Mouse (Mus musculus) 3T3-L1 (cell line): ENCODE measurements around the gene Ptpn18.
"Not testable (repeated sequence)": the region's sequence is repeated elsewhere in the genome, so short reads cannot be mapped to it uniquely, and the experiment has no call there.

ENCODE experiments used
- DNase-seq: peaks from one replicate; pipeline ENCODE4 v3.0.0-alpha.2; 2015; ENCODE audit warnings: low read depth, low spot score

Gene Ptpn18

DNA sequence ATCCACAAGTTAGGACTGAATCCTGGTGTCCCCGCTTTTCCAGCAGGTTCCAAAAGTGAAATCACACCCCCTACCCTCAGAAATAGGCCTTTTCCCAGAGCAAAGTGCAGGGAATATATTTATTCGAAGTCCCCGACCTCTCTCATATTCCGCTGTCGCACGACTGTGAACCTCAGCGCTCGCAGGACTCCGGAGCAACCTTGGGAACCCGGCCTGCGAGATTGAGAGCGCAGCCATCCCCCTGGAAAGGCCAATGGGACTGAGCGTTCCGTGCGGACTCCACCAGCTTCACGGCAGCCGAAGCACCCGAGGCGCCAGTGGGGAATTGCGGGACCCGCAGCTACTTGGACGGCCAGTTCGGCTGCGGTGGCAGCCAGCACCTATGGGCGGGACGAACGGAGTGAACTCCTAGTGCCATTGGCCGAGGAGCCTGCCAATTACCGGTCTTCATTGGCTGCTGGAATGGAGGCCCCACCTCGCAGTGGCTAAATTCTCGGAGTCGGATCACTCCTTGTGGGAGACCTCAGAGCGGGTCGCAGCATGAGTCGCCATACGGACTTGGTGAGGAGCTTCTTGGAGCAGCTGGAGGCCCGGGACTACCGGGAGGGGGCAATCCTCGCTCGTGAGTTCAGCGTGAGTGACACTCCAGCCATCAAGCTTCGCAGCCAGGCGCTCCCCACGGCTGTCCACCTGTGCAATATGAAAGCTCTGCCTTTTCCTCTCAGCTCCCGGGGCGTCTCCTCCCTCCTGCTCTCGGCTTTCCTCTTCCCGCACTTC is at the start of gene Ptpn18:
TSS of gene Ptpn18 (plus strand) at position 479 of the 777 bp plus-strand sequence.
- peak; percentile 39 for DNase-seq

DNA sequence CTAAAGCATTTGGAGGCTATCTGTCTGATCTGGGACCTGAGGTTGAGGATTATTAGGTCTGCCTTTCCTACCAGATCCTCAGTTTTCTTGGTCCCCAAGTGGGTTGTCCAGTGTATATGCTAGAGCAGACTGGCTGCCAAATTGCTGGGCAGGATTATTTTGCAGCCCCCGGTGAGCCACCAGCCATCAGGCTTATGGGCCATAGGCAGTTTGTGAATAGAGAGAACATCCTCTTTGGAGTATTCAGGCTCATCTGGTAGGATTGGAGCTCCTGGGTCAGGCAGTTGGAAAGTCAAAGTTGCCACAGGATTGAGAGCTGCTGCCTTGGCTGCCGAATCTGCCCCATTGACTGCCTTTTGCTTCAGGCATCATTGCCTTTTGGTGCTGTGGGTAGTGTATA is 31.1 kb upstream of the Ptpn18 start:
- no peak for DNase-seq

DNA sequence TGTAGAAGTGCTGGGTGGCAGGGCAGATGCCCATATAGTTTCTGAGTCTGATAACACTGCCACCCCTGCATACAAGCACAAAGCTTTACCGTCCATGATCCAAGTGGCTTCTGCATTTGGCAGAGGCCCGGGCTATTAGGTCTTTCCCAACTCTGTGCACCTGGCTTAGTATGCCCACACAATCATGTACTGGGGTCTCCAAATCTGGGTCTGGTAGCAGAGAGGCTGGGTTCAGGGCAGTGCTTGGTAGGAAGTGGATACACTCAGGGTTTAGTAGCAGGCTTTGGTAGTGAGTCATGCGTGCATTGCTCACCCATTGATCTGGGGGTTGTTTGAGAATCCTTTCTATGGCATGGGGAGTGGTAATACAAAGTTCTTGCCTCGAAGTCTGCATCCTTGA is 30.3 kb upstream of the Ptpn18 start:
- peak; percentile 24 for DNase-seq

DNA sequence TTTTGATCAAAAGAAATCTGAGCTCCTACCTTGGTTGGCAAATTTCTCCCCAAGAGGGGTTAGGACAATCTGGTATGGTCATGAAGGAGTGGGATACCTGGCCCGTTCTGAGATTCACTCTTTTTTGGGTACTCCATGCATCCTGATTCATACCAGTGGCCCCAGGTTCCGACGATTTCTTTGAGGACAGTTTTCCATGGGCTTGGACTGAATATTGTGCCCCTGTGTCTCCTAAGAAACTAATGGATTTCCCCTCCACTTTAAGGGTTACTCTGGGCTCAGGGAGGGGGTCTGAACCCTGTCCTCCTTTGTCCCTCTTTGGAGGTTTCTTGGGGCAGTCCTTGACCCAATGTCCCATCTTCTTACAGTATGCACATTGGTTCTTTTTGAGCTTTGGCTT is 28.6 kb upstream of the Ptpn18 start:
- no peak for DNase-seq

DNA sequence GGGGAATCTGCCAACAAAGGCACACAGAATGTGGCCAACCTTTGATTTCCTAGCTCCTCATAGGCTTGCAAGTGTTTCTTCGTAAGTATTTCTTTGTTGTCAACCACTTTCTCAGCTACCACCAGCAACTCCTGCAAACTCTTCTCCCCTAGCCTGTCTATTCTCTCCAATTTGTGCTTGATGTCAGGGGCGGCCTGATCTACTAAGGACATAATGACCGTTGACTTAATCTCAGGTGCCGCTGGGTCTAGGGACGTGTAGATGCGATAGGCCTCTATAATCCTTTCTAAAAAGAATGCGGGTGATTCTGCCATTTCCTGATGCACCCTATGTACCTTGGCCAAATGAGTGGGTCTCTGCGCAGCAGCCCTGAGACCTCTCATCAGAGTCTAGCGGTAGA is 28.1 kb upstream of the Ptpn18 start:
- no peak for DNase-seq

DNA sequence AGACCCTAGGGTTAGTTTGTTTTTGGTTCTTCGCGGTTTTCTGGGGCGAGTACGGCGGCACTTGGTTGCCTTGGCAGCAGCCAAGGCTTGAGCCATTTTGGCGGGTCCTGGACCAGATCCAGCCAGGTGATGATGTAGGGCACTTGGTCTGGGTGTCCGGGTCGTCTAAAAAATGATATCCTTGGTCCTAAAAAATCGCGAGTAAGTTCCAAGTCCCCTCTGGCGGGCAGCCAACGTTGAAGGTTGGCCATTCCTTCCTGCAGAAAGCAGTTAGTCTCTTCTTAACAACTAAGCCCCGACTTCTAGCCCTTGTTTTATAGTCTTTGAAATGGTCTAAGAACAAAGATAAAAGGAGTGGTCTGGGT is 27.2 kb upstream of the Ptpn18 start:
- DNase-seq = no peak

DNA sequence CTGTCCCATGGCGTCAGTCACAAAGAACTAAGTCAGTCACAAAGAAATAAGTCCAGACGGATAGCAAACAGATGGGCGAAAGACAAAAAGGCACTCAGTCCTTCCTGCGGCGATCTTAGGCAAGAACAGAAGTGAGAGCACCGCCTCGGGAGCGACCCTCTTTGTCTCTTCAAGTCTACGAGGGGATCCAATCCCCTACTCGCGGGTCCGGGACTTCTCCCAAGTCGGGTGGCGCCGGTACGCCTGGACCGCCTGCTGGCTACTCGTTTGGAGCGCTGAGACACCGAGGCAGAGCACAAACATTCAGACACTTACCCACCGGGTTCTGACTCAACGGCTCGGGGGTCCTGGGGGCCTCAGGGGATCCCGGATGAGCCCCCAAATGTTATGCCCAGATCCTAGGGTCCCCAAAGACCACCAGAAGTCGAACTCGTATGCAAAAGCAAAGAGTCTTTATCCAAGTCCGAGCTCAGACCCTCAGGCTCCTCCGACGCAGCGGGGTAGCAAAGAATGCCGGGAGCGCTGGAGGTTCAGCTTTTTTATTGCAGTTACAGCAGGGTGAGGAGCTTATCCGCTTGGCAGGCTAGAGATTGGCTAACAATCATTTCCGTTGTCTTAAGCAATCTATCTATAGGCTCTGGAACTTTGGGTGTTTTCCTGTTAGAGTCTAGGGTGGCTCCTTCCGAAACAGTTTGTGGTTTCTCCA is 26.6 kb upstream of the Ptpn18 start:
- peak; percentile 62 for DNase-seq

DNA sequence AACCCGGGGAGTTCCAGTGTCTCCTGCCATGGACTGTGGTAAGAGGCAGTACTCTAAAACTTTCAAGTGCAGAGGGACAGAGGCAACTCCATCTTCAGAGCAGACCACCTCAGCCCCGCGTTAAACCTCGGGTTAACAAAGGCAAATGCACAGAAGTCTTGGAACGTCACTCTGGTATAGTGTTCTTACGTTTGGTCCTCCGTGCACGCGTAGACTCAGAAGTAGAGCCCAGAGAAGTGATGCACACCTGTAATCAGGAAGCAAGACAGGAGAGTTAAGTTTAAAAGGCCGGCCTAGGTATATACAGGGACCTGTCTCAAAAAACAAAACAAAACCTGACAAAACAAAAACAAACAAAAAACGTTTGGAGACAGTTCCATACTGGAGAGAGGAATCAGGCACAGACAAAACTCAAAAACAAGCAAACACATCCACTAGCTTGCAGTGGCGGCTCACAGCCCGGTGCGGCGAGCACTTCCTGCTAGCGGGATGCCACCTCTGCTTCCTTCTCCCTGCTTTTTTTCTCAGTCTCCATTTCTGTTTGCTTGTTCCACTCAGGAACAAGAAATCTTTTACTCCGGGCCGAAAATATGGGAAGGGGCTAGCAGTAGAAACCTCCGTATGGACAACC is 25.6 kb upstream of the Ptpn18 start:
- DNase-seq = peak; percentile 21

DNA sequence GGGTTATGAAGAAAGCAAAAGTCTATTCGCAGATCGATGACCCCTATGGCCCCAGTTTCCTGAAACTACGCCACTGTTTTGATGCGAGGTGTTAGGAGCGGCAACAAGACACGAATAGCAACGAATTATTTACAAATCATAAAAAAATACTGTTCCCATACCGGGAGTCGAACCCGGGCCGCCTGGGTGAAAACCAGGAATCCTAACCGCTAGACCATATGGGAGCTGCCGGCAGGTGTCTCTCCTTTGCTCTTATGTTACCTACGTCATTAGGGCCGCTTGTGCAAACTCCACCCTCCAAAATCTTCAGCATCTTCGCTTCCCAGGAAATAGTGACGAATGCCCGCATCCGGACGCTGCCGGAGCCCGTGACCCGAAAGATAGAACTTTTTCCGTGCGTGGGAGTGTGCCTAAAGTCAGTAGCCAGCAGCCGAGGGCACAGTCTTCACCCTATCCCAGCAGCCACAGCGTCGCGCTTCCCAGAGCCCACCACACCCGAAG is 24.9 kb upstream of the Ptpn18 start:
- peak; percentile 97 for DNase-seq

DNA sequence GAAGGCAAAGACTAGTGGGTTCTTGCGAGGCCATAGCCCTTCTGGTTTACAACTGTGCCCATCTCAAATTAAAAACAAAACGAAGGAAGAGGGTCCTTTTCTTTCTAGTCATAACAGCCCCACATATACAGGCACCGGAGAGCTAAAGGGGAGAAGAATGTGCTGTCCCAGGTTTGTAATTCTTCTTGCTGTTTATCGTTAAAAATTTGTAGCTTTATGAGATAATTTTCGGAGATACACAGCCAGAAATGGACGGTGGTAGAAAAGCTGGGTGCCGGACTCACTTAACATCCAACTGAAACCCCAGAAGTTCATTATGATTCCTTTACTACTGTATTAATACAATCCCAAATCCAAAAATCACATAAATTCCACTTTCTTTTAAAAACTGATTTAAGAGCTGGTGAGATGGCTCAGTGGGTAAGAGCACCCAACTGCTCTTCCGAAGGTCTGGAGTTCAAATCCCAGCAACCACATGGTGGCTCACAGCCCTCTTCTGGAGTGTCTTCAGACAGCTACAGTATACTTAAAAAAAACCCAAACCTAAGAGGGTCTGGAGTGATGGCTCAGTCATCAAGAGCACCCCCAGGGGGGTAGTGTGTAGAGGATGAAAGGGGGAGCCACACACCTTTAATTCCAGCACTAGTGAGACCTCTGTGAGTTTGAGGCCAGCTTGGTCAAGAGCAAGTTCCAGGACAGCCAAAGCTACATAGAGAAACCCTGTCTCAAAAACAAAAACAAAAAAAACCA is 24.0 kb upstream of the Ptpn18 start:
- DNase-seq = peak; percentile 54

DNA sequence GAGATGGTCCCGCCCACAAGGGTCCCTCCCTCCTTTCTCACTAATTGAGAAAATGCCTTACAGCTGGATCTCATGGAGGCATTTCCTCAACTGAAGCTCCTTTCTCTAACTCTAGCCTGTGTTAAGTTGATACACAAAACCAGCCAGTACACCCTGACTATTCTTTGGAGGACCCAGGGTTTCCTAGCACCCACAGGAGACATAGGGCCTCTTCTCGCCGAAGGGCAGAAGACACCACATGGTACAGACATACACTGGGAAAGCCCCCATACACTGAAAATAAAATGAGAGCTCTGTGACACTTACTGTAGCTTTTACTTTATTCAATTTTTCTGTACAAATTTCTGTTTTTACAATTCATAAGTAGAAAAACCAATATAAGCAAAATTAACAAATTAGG is 23.2 kb upstream of the Ptpn18 start:
- DNase-seq = no peak

DNA sequence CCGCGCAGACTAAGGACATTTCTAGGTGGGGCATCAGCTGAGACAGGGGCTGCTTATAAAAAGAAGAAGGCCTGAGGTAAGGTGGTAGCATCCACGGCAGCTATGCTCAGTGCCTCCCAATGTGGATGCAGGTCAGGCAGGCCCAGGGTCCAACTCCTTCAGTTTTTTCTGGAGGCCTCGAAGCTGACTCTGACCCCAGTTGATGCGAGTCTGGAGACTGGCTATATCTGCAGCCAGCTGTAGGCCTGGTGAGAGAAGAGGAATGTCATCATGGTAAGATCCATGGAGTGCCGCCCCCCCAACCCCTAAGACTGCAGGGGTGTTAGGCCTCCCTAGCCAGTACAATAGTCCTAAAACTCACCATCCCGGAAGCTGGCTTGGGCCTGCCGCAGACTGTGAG is 22.2 kb upstream of the Ptpn18 start:
- DNase-seq = not testable (repeated sequence)

DNA sequence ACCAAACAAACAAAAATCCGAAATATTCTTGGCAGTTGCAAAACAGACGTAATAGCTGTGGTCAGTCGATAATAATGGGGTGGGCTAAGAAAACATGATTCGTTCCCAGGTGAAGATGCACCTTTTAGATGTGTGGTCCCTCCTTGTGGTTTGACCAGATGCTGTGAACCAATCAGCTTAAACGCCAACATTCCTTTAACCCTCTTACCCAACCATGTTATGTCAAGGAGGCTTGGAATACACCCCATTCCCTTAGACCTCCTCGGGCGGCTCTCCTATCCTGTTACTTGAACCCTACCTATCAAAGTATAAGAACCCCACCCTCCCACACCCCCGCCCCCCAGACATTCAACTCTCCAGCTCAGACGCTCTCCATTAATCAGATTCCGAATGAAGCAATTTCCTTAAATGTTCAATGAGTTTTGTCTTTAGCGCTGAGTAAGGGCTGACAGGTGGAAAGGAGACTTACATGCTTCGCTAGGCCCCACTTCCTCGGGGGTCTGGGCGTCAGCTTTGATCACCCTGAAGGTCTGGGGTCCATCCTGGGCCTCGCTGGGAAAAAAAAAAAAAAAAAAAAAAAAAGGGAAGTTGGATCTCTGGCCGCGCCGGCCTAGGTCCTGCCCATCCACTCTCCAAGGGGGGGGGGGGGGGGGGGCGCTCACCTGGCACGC is 21.0 kb upstream of the Ptpn18 start:
- peak; percentile 25 for DNase-seq

DNA sequence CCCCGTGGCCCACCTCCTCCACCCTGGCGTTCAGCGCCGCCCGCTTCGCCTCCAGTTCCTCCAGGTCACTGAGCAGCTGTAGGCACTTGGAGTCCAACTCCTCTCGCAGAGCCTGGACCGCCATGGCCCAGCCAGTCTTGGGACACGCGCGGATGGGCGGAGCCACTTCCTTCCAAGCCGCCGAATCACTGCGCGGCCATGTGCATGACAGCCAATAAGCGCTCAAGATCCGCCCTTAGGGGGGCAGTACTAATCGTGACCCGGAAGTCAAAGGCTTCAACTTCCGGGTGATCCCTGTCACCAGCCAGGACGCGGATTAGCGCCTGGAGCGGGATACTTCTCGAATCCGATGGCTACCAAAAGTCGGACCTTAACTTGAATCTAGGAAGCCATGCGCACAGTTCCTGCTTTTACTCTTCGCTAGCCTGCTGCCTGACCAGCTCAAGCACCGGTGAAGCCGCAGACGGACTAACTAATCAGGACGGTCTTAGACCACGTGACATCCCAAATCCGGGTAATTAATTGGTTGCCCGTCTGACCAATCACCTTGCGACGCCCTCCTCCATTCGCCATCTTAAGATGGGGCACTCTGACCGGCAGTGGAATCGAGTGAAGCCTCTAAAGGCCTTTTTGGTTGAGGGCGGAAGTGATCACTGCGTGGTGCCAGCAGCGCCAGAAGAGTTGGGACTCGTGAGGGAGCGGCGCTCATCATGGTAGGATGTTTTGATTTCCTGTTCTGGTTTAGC is 20.2 kb upstream of the Ptpn18 start, which contains the start of the genes Ccdc115 and Imp4:
TSS of gene Ccdc115 (minus strand) at position 458 of the 746 bp plus-strand sequence.
TSS of gene Imp4 (plus strand) at position 637 of the 746 bp plus-strand sequence.
- DNase-seq = peak; percentile 99

DNA sequence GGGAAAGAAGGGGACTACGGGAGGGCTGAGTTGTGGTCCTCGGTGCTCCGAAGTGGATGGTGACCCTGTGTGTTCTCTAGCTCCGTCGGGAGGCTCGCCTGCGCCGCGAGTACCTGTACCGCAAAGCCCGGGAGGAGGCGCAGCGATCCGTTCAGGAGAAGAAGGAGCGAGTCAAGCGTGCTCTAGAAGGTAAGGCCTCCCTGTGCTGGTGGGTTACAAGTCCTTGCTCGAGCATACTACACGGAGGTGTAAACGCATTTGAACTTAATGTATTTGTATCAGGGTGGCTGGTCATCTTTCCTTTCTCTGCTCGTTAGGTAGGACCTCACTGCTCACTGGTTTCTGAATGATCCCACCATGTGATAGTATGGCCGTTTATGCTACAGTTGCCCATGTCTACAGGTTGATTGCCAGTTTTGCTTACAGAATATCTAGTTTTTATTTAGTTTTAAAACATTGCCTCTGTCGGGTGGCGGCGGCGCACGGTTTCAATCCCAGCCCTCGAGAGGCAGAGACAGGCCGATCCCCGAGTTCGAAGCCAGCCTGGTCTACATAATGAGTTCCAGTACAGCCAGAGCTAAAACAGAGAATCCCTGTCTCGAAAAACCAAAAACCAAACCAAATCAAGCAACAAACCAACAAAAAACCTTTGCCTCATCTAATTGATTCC is 19.5 kb upstream of the Ptpn18 start:
- no peak for DNase-seq

DNA sequence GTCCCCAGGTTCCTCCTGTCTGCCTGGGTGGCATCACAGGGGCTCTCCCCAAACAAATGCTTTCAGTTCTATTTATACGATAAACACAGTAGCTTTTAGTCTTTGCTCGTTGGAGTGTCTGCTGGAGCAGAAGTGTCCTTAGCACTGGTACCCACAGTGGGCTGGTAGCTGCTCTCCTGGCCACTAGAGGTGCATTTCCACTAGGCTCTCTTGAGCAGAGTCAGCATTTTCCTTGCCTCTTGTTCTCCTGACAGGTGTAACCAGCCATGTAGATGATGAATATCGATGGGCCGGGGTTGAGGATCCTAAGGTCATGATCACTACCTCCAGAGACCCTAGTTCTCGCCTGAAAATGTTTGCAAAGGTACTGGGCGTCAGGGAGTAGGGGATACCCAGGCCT is 16.4 kb upstream of the Ptpn18 start:
- DNase-seq = no peak

DNA sequence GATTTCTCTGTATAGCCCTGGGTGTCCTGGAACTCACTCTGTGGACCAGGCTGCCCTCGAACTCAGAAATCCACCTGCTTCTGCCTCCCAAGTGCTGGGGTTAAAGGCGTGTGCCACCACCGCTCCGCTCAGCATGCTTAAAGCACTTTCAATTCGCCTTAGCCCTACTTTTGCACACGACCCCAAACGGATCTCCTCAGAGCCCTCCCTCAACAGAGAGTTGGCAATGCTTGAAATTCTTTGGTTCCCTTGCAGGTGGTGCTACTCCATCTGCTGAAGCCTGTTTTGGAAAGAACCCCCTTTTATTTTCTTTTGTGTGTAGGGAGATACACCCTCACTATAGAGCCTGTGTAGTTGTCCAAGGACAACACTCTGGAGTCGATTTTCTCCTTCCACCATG is 1.1 kb upstream of the Ptpn18 start:
- DNase-seq = no peak

DNA sequence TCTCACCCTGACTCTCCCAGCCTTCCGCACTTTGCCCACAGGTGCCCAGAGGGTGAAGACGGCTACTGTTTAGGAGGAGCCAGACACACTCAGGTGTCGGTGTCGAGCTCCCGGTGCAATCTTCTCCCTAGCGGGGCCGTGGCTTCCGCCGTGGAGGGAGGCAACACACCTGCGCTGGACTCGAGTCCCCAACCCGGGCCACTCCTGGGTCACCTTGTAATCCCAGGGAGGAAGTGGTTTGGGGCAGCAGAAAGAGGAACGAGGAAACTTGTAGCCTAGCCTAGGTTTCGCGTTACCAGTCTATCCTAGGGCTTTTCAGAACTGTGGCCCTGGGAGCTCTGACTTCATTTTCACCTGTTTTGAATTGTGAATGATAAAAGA is 489 bp downstream of the Ptpn18 start:
- DNase-seq = no peak

DNA sequence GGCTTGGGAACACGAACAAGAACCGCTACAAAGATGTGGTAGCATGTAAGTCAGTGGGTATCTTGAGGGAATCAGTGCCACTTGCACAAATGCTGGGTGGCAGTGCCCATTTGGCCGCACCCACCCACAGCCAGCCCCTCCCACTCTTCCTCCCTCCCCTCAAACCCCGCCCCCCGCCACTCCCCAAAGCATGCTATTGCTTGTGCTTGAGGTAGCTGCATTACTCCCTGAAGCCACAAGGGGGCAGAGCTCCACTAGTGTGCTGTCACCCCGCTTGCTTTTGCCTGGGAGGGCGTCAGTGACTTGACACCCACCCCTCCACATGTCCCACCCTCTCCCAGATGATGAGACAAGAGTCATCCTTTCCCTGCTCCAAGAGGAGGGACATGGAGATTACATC is 3.2 kb downstream of the Ptpn18 start:
- DNase-seq = peak; percentile 55

DNA sequence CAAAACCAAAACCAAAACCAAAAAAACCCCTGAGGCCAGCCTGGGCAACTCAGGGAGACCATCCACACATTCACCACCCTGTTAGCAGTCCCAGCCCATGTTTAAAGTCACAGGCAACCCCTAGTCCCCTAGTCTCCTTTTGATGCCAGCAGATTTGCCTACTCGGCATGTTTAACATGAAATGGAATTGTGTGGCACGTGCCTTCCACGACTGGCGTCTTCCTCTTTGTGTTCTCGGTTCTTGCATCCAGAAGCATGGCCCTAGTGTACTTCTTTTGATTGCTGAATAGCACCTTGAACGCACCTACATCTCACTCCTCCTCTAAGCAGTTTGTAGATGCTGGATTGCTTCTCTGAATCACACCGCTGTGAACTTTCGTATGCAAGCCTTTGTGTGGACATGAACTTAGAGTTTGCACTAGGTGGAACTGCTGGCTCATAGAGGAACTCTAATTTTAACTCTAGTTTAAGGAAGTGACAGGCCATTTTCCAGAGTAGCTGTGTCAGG is 4.8 kb downstream of the Ptpn18 start:
- no peak for DNase-seq
